Mouse (Mus musculus) T-helper 2 cell (primary cell): ENCODE data around the gene Get4.

Experiments used
- in situ Hi-C: fragments of 300-600 bp; cut with MboI, MseI; formaldehyde crosslinking; loops from one replicate; pipeline ENCODE4 v1.15.1; 2025; ENCODE audit warnings: high pct_unique_total_duplicates

The Get4 gene

GRCm38 (mm10) chr5:139314941-139315642 lies 63.0 kb downstream of the Get4 start:
- in situ Hi-C loops: no loop called here

GRCm38 (mm10) chr5:139316982-139317675 lies 65.0 kb downstream of the Get4 start:
- in situ Hi-C loops: no loop called here

GRCm38 (mm10) chr5:139317751-139318504 lies 65.8 kb downstream of the Get4 start:
- in situ Hi-C loops: no loop called here
